Mouse (Mus musculus) embryonic facial prominence, embryonic 10.5 days (tissue): ENCODE measurements around the gene Slc35f1. TPM values are rescaled to one million over a fixed set of nuclear protein-coding genes. Genes with fewer than 3 reads are reported as not detected.
A peak's percentile ranks its signal among the peaks of the same experiment; 100 is the strongest.

Source experiments
- DNase-seq: peaks from one replicate; pipeline ENCODE4 v3.0.0-alpha.2; 2017; ENCODE audit warnings: low spot score
- H3K27ac ChIP-seq: fragments of 300-500 bp; sonication (generic); replicated peaks from 2 replicates; pipeline ENCODE4 v1.5.1; 2016; ENCODE audit warnings: mild to moderate bottlenecking
- H3K27me3 ChIP-seq: fragments of 300-500 bp; sonication (generic); replicated peaks from 2 replicates; pipeline ENCODE4 v1.6.1; 2016; ENCODE audit warnings: low read depth, mild to moderate bottlenecking; ENCODE audit not compliant: poor library complexity, severe bottlenecking
- H3K36me3 ChIP-seq: fragments of 300-500 bp; sonication (generic); replicated peaks from 2 replicates; pipeline ENCODE4 v1.6.1; 2016; ENCODE audit warnings: mild to moderate bottlenecking, moderate library complexity
- H3K4me1 ChIP-seq: fragments of 300-500 bp; sonication (generic); 2 replicates; pipeline ENCODE4 v1.6.1; 2016
- H3K4me3 ChIP-seq: fragments of 300-500 bp; sonication (generic); 2 replicates; pipeline ENCODE4 v1.5.1; 2016; ENCODE audit warnings: mild to moderate bottlenecking, moderate library complexity
- H3K9me3 ChIP-seq: fragments of 300-500 bp; sonication (generic); 2 replicates; pipeline ENCODE4 v1.6.1; 2016; ENCODE audit warnings: mild to moderate bottlenecking
- WGBS: fragments of 180-500 bp; shearing (Covaris S2); methylation state at CpG from one replicate; pipeline ENCODE4 v1.1.7; 2016; 5-methylcytosine and 5-hydroxymethylcytosine counted together
- polyA plus RNA-seq: library from polyadenylated mRNA; unstranded; fragments of >200 nt; fragmentation: Nextera tagmentation; extraction: Ambion mirVana; gene quantifications from 2 replicates; pipeline ENCODE4 v1.2.1, GENCODE M21; 2016

Gene Slc35f1
- polyA plus RNA-seq, 1 experiment from 2014 or later, result 3.6 TPM

GRCm38 (mm10) chr10:53087811-53088210 is 397.5 kb downstream of the Slc35f1 start:
- H3K4me1 ChIP-seq, result no peaks in the 10 kb centered on the region

GRCm38 (mm10) chr10:53091525-53091924 is 401.2 kb downstream of the Slc35f1 start:
- Histone ChIP-seq H3K9me3 (no peaks in the 10 kb centered on the region), H3K36me3 (no peaks in the 10 kb centered on the region), H3K27ac (no peak overlapping the region), H3K4me1 (0 out of 2 replicates have a peak, but pooled peaks cover 2% of the 10 kb centered on the region), H3K27me3 (no peaks in the 10 kb centered on the region), H3K4me3 (no peak overlapping the region)
- DNase-seq, result no peak
- 89% methylated on average over 4 of the region's 4 CpGs for WGBS

More at GRCm38 (mm10) chr10:53087811-53088210, 397.5 kb downstream of the Slc35f1 start:
- 91% methylated on average over 1 of the region's 1 CpGs for WGBS
- Histone ChIP-seq H3K4me3 (no peak overlapping the region), H3K27me3 (no peaks in the 10 kb centered on the region), H3K9me3 (no peaks in the 10 kb centered on the region), H3K27ac (no peak overlapping the region), H3K36me3 (no peaks in the 10 kb centered on the region)
- no peak for DNase-seq

DNA sequence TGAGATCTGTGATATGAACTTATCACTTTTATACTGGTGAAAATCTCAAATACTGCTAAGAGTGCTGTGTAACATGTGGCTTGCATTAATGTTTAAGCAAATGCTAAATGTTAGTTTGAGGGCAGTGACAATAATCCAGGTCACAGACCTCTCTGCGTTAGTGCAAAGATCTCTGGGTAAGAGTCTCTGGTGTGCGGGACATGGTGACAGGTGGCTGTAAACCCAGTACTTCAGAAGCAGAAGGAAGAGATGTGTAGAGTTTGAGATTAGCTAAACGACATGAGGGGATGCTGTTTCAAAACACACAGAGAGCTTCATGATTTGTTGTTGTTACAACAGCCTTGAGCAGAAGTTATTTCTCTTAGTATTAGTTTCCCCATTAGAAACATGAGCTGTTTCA is 406.1 kb downstream of the Slc35f1 start:
- 51% methylated on average over 3 of the region's 3 CpGs for WGBS
- Histone ChIP-seq H3K36me3 (no peaks in the 10 kb centered on the region), H3K27me3 (no peaks in the 10 kb centered on the region), H3K4me1 (0 out of 2 replicates have a peak, but pooled peaks cover 3% of the 10 kb centered on the region), H3K27ac (no peak overlapping the region), H3K4me3 (no peak overlapping the region), H3K9me3 (no peaks in the 10 kb centered on the region)
- no peak for DNase-seq

- 84% methylated on average over 3 of the region's 3 CpGs for WGBS
- DNase-seq, result no peak
- no peaks in the 10 kb centered on the region for H3K27me3 ChIP-seq
These were observed 410.5 kb downstream of the Slc35f1 start for GRCm38 (mm10) chr10:53100881-53101280.

DNA sequence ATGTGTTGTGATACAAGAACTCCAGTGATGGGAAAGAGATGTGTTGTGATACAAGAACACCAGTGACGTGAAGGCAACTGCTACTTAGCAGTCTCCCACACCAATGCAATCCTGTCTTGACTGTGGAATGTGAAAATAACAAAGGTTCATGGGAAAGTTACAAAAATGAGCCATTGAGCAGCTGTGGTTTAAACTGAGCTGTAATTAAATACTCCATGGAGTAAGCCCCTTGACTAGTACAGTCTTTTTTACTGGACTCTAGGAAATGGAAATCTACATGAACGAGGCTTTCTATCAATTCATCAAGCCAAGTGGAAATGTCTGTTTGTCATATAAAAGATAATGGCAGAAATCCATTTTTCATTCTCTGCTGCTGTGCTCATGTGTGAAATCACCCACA is 411.1 kb downstream of the Slc35f1 start:
- no peak for DNase-seq
- Histone ChIP-seq H3K9me3 (no peaks in the 10 kb centered on the region), H3K36me3 (no peaks in the 10 kb centered on the region), H3K27ac (no peak overlapping the region), H3K4me1 (0 out of 2 replicates have a peak, but pooled peaks cover 2% of the 10 kb centered on the region), H3K4me3 (no peak overlapping the region), H3K27me3 (no peaks in the 10 kb centered on the region)
- WGBS, result 88% methylated on average over 2 of the region's 2 CpGs

More at GRCm38 (mm10) chr10:53100881-53101280, 410.5 kb downstream of the Slc35f1 start:
- Histone ChIP-seq H3K27ac (no peak overlapping the region), H3K36me3 (no peaks in the 10 kb centered on the region), H3K4me3 (no peak overlapping the region), H3K9me3 (no peaks in the 10 kb centered on the region), H3K4me1 (0 out of 2 replicates have a peak, but pooled peaks cover 3% of the 10 kb centered on the region)

- Histone ChIP-seq H3K9me3 (no peaks in the 10 kb centered on the region), H3K27ac (no peak overlapping the region), H3K36me3 (no peaks in the 10 kb centered on the region), H3K27me3 (no peaks in the 10 kb centered on the region), H3K4me1 (no peaks in the 10 kb centered on the region), H3K4me3 (no peak overlapping the region)
- DNase-seq, result no peak
- 89% methylated on average over 2 of the region's 2 CpGs for WGBS
These were observed 412.1 kb downstream of the Slc35f1 start for GRCm38 (mm10) chr10:53102423-53102822.

DNA sequence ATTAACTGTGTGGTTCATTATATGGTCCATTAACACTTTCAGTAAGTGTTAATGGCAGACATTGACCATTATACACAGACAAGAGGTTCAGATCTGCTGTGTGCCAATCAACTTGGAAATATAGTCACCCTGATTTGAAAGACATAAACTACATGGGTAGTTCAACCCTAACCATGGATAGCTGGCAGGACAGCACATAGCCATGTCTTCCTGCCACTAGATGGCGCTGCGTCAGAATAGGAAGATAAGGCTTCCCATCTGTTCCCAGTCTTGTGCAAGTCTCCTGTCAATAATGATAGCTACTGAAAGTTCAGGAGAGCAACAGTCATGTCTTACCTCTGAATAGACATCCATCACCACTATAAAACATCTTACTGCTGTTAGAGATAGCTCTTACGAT is 424.7 kb downstream of the Slc35f1 start:
- WGBS, result 26% methylated on average over 3 of the region's 3 CpGs
- DNase-seq, result peak; percentile 63
- Histone ChIP-seq H3K36me3 (no peaks in the 10 kb centered on the region), H3K27ac (no peak overlapping the region), H3K4me1 (no peaks in the 10 kb centered on the region), H3K27me3 (no peaks in the 10 kb centered on the region), H3K9me3 (no peaks in the 10 kb centered on the region), H3K4me3 (no peak overlapping the region)

GRCm38 (mm10) chr10:53115673-53116398 is 425.5 kb downstream of the Slc35f1 start:
- Histone ChIP-seq H3K4me1 (no peaks in the 10 kb centered on the region), H3K4me3 (no peak overlapping the region), H3K27ac (no peak overlapping the region), H3K36me3 (no peaks in the 10 kb centered on the region), H3K9me3 (no peaks in the 10 kb centered on the region), H3K27me3 (no peaks in the 10 kb centered on the region)
- WGBS, result 86% methylated on average over 7 of the region's 7 CpGs
- DNase-seq, result no peak

DNA sequence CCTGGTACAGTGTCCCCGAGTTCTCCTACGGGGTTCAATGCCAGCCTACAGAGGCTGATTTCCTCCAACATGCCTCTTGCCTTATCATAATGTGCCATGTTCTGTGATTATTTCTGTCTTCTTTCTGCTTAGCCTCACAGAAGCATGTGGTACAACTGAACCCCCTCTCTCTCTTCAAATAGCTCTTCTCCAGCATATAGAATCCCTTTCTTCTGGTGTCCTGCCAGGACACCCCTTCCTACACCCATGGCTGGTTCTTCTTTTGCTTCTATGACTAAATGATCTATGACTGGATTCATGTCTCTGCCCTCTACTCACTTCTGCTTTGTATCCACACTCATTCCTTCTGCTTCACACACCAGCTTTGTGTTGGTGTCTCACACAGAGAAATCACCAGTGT is 430.3 kb downstream of the Slc35f1 start:
- Histone ChIP-seq H3K4me3 (no peak overlapping the region), H3K27ac (no peak overlapping the region), H3K9me3 (no peaks in the 10 kb centered on the region), H3K4me1 (no peaks in the 10 kb centered on the region), H3K36me3 (no peaks in the 10 kb centered on the region), H3K27me3 (no peaks in the 10 kb centered on the region)
- WGBS, result 93% methylated on average over 2 of the region's 2 CpGs
- no peak for DNase-seq

DNA sequence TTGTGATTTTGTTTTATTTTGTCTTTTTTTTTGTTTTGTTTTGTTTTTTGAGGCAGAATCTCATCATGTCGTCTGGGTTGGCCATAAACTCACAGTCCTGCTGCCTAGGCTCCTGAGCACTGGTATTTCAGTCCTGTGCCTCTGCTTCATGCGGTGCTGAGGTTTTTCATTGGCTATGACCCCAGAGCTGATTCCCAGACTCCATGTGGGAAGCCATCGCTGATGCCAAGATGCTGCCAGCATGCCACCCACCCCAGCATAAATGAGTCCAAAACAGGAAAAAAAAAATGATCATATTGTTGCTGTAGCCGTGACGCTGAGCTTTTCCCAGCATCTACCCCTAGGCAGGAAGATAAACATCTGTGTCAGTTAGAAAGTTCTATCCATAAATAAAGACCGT is 434.0 kb downstream of the Slc35f1 start:
- no peak overlapping the region for H3K4me3 ChIP-seq
- no peaks in the 10 kb centered on the region for H3K4me1 ChIP-seq
- H3K9me3 ChIP-seq, result no peaks in the 10 kb centered on the region
- no peaks in the 10 kb centered on the region for H3K27me3 ChIP-seq
- 81% methylated on average over 6 of the region's 6 CpGs for WGBS
- no peak for DNase-seq
- H3K36me3 ChIP-seq, result no peaks in the 10 kb centered on the region
- no peak overlapping the region for H3K27ac ChIP-seq

GRCm38 (mm10) chr10:53132707-53133106 is 442.4 kb downstream of the Slc35f1 start:
- Histone ChIP-seq H3K27ac (no peak overlapping the region), H3K27me3 (no peaks in the 10 kb centered on the region), H3K4me3 (no peak overlapping the region), H3K4me1 (no peaks in the 10 kb centered on the region), H3K9me3 (no peaks in the 10 kb centered on the region), H3K36me3 (no peaks in the 10 kb centered on the region)
- DNase-seq, result no peak
- 76% methylated on average over 1 of the region's 1 CpGs for WGBS

- H3K36me3 ChIP-seq, result no peaks in the 10 kb centered on the region
- no peaks in the 10 kb centered on the region for H3K27me3 ChIP-seq
- H3K27ac ChIP-seq, result no peak overlapping the region
- no peak overlapping the region for H3K4me3 ChIP-seq
- H3K9me3 ChIP-seq, result no peaks in the 10 kb centered on the region
- H3K4me1 ChIP-seq, result no peaks in the 10 kb centered on the region
- WGBS, result 72% methylated on average over 2 of the region's 2 CpGs
- no peak for DNase-seq
These were observed 460.0 kb downstream of the Slc35f1 start for GRCm38 (mm10) chr10:53150321-53150720.

DNA sequence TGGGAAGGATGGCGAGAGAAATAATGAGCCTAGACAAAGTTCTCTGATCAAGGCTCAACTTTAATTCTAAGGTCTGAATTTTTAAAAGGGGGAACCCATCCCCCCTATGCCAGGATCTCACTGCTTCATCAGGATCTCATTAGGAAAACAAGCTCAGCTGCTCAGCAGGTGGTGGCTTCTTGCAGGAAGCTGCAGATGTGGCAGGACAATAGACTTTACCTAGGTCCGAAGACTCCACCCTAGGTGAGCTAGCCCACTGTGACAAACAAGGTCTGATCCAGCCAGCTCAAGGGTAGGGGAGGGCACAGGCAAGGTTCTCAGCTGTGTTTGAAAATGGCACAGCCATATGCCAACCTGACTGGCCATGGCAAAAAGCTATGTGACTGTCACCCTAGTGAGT is 460.6 kb downstream of the Slc35f1 start:
- H3K4me3 ChIP-seq, result no peak overlapping the region
- WGBS, result 70% methylated on average over 2 of the region's 2 CpGs
- no peaks in the 10 kb centered on the region for H3K27me3 ChIP-seq
- H3K36me3 ChIP-seq, result no peaks in the 10 kb centered on the region
- H3K4me1 ChIP-seq, result peaks cover 2% of the 10 kb centered on the region
- H3K9me3 ChIP-seq, result no peaks in the 10 kb centered on the region
- no peak for DNase-seq
- no peak overlapping the region for H3K27ac ChIP-seq
